Mouse (Mus musculus) megakaryocyte, embryonic 14.5 days (primary cell): ENCODE measurements at regions not wholly inside any gene's neighbourhood (a gene's known extent, or its start where the extent isn't known, plus 50 kb on each side); places are given as distances from the start of the nearest gene placed in this dataset.

Experiments
- FLI1 ChIP-seq: IDR thresholded peaks from 2 replicates; pipeline ENCODE4 v1.6.1; 2012; ENCODE audit warnings: low read length, inconsistent platforms, mixed read lengths
- GATA1 ChIP-seq: IDR thresholded peaks from 3 replicates; pipeline ENCODE4 v1.6.1; 2012; ENCODE audit warnings: mixed read lengths, low read length, inconsistent platforms, borderline replicate concordance

- TF ChIP-seq GATA1 (no peak), FLI1 (no peak)
These were observed 245.9 kb downstream of the Ttc32 start for GRCm38 (mm10) chr12:9275697-9276096.
